8 mouse cellular contexts compared by ENCODE assay signal in genomic region chr1:23761502-23762135, GRCm38 (mm10). TPM values are rescaled to one million over a fixed set of nuclear protein-coding genes. Genes with fewer than 3 reads are reported as not detected.
DNase-seq lines count a peak whose midpoint lies in the region; ATAC-seq and TF ChIP-seq lines count a peak whose summit lies in the region.

Gene B3gat2, plus strand, starts transcription at chr1:23761753.

- H3K4me2 ChIP-seq in lung, embryonic 16.5 days (ENCODE audit: low read depth, low read length): peak within 1 kb of the TSS; percentile 88
- peak within 1 kb of the TSS; percentile 99 for H3K4me2 ChIP-seq in heart, embryonic 14.5 days (ENCODE audit: low read length)
- H3K4me2 ChIP-seq in lung, postnatal 0 days (replicated peaks; ENCODE audit: low read depth, low read length): peak within 1 kb of the TSS; percentile 77
- H3K4me2 ChIP-seq in stomach, embryonic 14.5 days (replicated peaks; ENCODE audit: low read depth, low read length): peak within 1 kb of the TSS; percentile 96

- peaks cover 8% of the 10 kb centered on the region; the same call in 1 of the 2 replicates for H3K4me1 ChIP-seq in lung, embryonic 16.5 days (replicated peaks; ENCODE audit: control insufficient read depth, insufficient read depth, low read length)
- peaks cover 4 to 13% of the 10 kb centered on the region in 2 experiments; a peak in 3 of 4 replicates for H3K4me1 ChIP-seq in heart, embryonic 14.5 days (ENCODE audit: control insufficient read depth in 2 of 2, insufficient read depth in 2 of 2, low read length in 2 of 2)
- no peaks in the 10 kb centered on the region for H3K4me1 ChIP-seq in lung, postnatal 0 days (ENCODE audit: insufficient read depth, low read depth, low read length)
- no peaks in the 10 kb centered on the region for H3K4me1 ChIP-seq in stomach, embryonic 14.5 days (ENCODE audit: control insufficient read depth, insufficient read depth, low read length)

- 1% methylated on average over 30 of the region's 34 CpGs for WGBS in lung, embryonic 16.5 days
- under 1% methylated on average over 34 of the region's 34 CpGs for WGBS in heart, embryonic 14.5 days
- WGBS in lung, postnatal 0 days: 0% methylated on average over 26 of the region's 34 CpGs
- WGBS in stomach, embryonic 14.5 days: under 1% methylated on average over 33 of the region's 34 CpGs

- DNase-seq in lung, postnatal 25 days (ENCODE audit: low spot score): no peak
- DNase-seq in cerebellum, postnatal 36 days: peak; percentile 46 to 56
- DNase-seq in kidney, postnatal 4 days: peak; percentile 72 to 79
- peak; percentile 11 for DNase-seq in lung, postnatal 0 days (ENCODE audit: low spot score)
- no peak for DNase-seq in T-cell, adult 2 months (ENCODE audit: low spot score)

- peaks cover 40% of the 10 kb centered on the region for H3K27me3 ChIP-seq in lung, embryonic 16.5 days (ENCODE audit: control insufficient read depth, insufficient read depth, low read depth, low read length)
- H3K27me3 ChIP-seq in heart, embryonic 14.5 days (ENCODE audit: control insufficient read depth, insufficient read depth, low read length): peaks cover 55% of the 10 kb centered on the region
- H3K27me3 ChIP-seq in lung, postnatal 0 days (replicated peaks; ENCODE audit: insufficient read depth, low read length): peaks cover 10% of the 10 kb centered on the region; the same call in 1 of the 2 replicates
- H3K27me3 ChIP-seq in stomach, embryonic 14.5 days (ENCODE audit: control insufficient read depth, insufficient read depth, low read length): peaks cover 25% of the 10 kb centered on the region

- 0 out of 2 replicates have a peak, but pooled peaks have one; percentile 17 for ATAC-seq in lung, embryonic 16.5 days (ENCODE audit: low read depth)
- ATAC-seq in heart, embryonic 14.5 days (ENCODE audit: insufficient number of reproducible peaks, insufficient read depth, low FRiP score, low read depth): no peak
- ATAC-seq in lung, postnatal 0 days: no peak
- peak; percentile 37; the same call in 1 of the 2 replicates for ATAC-seq in stomach, embryonic 14.5 days (ENCODE audit: insufficient number of reproducible peaks, insufficient read depth, low FRiP score, low read depth)

- H3K36me3 ChIP-seq in lung, embryonic 16.5 days (ENCODE audit: control insufficient read depth, insufficient read depth, low read length): no peaks in the 10 kb centered on the region
- H3K36me3 ChIP-seq in heart, embryonic 14.5 days (ENCODE audit: control insufficient read depth, insufficient read depth, low read length): no peaks in the 10 kb centered on the region
- H3K36me3 ChIP-seq in lung, postnatal 0 days (ENCODE audit: insufficient read depth, low read length): no peaks in the 10 kb centered on the region
- no peaks in the 10 kb centered on the region for H3K36me3 ChIP-seq in stomach, embryonic 14.5 days (ENCODE audit: control insufficient read depth, insufficient read depth, low read length)

- H3K4me3 ChIP-seq in lung, embryonic 16.5 days (ENCODE audit: low read length): peak within 1 kb of the TSS; percentile 63
- peak within 1 kb of the TSS; percentile 57 to 62 for H3K4me3 ChIP-seq in heart, embryonic 14.5 days (ENCODE audit: control insufficient read depth in 1 of 2, insufficient read depth in 1 of 2, low read depth in 1 of 2, low read length in 2 of 2)
- H3K4me3 ChIP-seq in lung, postnatal 0 days (ENCODE audit: low read depth, low read length): peak within 1 kb of the TSS; percentile 46
- peak within 1 kb of the TSS; percentile 54 for H3K4me3 ChIP-seq in stomach, embryonic 14.5 days (ENCODE audit: low read depth, low read length)

- no peak within 1 kb of the TSS for H3K27ac ChIP-seq in lung, embryonic 16.5 days (ENCODE audit: low read length)
- H3K27ac ChIP-seq in heart, embryonic 14.5 days (replicated peaks in 1 of 2; ENCODE audit: control insufficient read depth in 1 of 2, insufficient read depth in 1 of 2, low read depth in 2 of 2, low read length in 2 of 2): no peak within 1 kb of the TSS
- no peak within 1 kb of the TSS for H3K27ac ChIP-seq in lung, postnatal 0 days (ENCODE audit: low read length)
- H3K27ac ChIP-seq in stomach, embryonic 14.5 days (ENCODE audit: low read length): no peak within 1 kb of the TSS

- TF ChIP-seq EP300 in lung, postnatal 0 days (IDR thresholded peaks at IDR 0.05): no peak

- H3K9ac ChIP-seq in lung, embryonic 16.5 days (ENCODE audit: low read length): peak within 1 kb of the TSS; percentile 50
- H3K9ac ChIP-seq in heart, embryonic 14.5 days (ENCODE audit: low read length): peak within 1 kb of the TSS; percentile 58
- no peak within 1 kb of the TSS for H3K9ac ChIP-seq in lung, postnatal 0 days (replicated peaks; ENCODE audit: low read depth)
- peak within 1 kb of the TSS; percentile 21; the same call in 1 of the 2 replicates for H3K9ac ChIP-seq in stomach, embryonic 14.5 days (replicated peaks; ENCODE audit: low read depth, low read length)

- TF ChIP-seq CTCF in lung, postnatal 0 days (IDR thresholded peaks at IDR 0.05): no peak

- H3K9me3 ChIP-seq in lung, embryonic 16.5 days (ENCODE audit: control insufficient read depth, low read length): no peaks in the 10 kb centered on the region
- no peaks in the 10 kb centered on the region for H3K9me3 ChIP-seq in heart, embryonic 14.5 days (ENCODE audit: control insufficient read depth, low read length)
- no peaks in the 10 kb centered on the region for H3K9me3 ChIP-seq in lung, postnatal 0 days (ENCODE audit: low read length)
- H3K9me3 ChIP-seq in stomach, embryonic 14.5 days (ENCODE audit: control insufficient read depth, low read depth, low read length): no peaks in the 10 kb centered on the region

RNA-seq across cellular contexts. Expression of gene B3gat2, which starts in this region (rescaled TPM):
- 0.45 and 0.62 TPM in 2 replicates for polyA plus RNA-seq in lung, embryonic 16.5 days (2015; fragmentation: Nextera tagmentation; extraction: Ambion mirVana)
- polyA plus RNA-seq in heart, embryonic 14.5 days (2014; fragmentation: Nextera tagmentation; extraction: Ambion mirVana): 0.43 and 0.51 TPM in 2 replicates
- polyA plus RNA-seq in lung, postnatal 0 days (2015; fragmentation: Nextera tagmentation; extraction: Ambion mirVana): 0.24 and 0.31 TPM in 2 replicates
- 0.83 and 0.88 TPM in 2 replicates for polyA plus RNA-seq in stomach, embryonic 14.5 days (2014; fragmentation: Nextera tagmentation; extraction: Ambion mirVana)

Comparison
In these comparisons a context has a peak if more than half of its experiments do, and no peak if none do; other contexts are left out.
1. Peak in ATAC-seq, H3K4me3 ChIP-seq, H3K9ac ChIP-seq and H3K4me2 ChIP-seq in lung, embryonic 16.5 days; RNA of the gene not detected or under 1 TPM.
2. Peak in DNase-seq, H3K4me3 ChIP-seq and H3K4me2 ChIP-seq in lung, postnatal 0 days; RNA of the gene not detected or under 1 TPM.
3. Peak in ATAC-seq, H3K4me3 ChIP-seq, H3K9ac ChIP-seq and H3K4me2 ChIP-seq in stomach, embryonic 14.5 days; RNA of the gene not detected or under 1 TPM.
4. DNase-seq: peak in cerebellum, postnatal 36 days (2 of 2) and kidney, postnatal 4 days (2 of 2); none in lung, postnatal 25 days (single experiment) and T-cell, adult 2 months (single experiment).
5. Peak in every context shown above with its lines, with median percentiles within 50 percentile points of each other: H3K4me2 ChIP-seq and H3K4me3 ChIP-seq.